Mouse (Mus musculus) kidney, adult 11 months (tissue): ENCODE results near the gene Foxf1.
A peak's percentile ranks its signal among the peaks of the same experiment; 100 is the strongest.

ENCODE experiments used
- DNase-seq: peaks from one replicate; pipeline ENCODE4 v3.0.0; 2022

Gene Foxf1

GRCm38 (mm10) chr8:121082218-121083092 lies 1.7 kb upstream of the Foxf1 start:
- no peak for DNase-seq

- peak; percentile 56 for DNase-seq
These were observed 872 bp upstream of the Foxf1 start for GRCm38 (mm10) chr8:121083093-121083935.

GRCm38 (mm10) chr8:121083936-121084209 lies 313 bp upstream of the Foxf1 start:
- no peak for DNase-seq

DNA sequence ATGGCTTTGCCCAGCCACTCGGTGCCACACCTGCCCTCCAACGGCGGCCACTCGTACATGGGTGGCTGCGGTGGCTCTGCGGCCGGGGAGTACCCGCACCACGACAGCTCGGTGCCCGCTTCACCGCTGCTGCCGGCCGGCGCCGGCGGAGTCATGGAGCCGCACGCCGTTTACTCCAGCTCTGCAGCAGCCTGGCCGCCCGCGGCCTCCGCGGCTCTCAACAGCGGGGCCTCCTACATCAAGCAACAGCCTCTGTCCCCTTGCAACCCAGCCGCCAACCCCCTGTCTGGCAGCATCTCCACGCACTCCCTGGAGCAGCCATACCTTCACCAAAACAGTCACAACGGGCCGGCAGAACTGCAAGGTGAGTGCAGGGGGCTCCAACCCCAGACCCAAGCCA lies 825 bp downstream of the Foxf1 start:
- DNase-seq, result no peak

GRCm38 (mm10) chr8:121085561-121085960 lies 1.4 kb downstream of the Foxf1 start:
- no peak for DNase-seq

- no peak for DNase-seq
These were observed 2.1 kb downstream of the Foxf1 start for GRCm38 (mm10) chr8:121086004-121086900.

- no peak for DNase-seq
These were observed 4.1 kb downstream of the Foxf1 start for GRCm38 (mm10) chr8:121088281-121088680.

DNA sequence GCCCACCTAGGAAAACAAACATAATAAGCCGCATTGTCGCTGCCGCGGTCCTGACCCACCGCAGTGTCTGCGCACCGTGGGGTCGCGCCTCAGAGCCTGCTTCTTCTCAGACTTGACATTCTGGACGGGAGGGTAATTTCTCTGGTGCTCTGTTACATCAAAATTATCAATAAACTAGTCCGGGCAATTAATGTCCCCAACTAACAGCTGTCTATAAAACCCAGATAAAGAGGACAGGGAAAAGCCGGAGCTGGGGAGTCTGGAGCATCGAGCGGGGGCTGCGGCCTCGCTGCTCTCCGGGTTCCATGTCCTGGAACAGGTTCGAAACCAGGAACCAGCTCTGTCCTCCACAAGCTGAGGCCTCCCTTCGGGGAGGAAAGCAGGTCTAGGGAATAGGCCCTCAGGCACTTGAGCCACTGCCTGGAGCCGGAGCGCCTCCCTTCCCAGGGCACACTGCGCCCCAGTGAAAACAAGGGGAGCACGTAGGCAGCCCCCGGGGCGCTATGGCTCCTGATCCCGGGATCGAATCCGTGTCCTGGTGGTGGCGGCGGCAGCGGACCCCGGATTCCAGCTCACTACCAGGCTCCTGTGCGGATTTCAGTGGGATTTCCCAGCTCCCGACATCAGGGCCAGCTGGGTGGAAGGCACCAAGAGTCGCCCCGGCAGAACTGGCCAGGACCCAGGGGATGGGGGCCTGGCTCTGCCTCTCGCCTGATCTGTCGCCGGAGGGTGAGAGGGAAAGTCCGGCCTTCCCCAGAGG lies 4.9 kb downstream of the Foxf1 start:
- DNase-seq, result no peak

DNA sequence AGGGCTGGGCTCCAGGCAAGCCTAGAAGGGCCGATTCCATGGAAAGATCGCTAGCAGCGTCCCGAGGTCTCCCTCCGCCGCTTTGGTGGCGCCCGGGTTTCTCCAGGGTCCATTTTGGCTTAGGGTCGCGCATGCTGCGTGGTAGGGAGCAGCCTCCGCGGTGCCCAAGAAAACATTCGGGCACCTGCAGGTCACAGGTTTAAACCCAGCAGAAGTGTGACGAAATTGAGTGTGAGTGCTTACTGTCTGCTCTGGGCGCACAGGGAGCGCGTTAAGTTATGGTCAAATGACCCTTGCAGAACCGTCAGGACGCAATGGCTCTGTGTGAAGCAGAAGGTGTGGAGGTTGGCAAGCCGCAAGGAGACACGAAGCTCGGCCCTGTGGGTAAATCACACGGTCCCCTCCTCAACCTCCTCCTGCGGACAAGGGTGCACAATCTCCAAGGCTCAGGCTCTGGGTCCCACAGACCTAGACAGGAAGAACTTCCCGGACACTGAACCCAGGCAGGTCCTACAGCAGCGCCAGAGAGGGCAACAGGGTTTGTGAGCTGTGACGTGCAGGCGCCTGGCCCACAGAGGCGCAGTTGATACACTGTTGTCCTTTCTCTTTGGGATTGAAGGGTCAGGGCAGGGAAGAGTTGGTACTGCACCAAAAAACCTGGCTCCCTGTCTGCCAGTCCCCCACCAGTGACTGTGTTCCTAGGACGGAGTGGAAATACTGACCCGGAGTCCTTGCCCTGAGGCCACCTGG lies 5.6 kb downstream of the Foxf1 start:
- DNase-seq, result no peak

DNA sequence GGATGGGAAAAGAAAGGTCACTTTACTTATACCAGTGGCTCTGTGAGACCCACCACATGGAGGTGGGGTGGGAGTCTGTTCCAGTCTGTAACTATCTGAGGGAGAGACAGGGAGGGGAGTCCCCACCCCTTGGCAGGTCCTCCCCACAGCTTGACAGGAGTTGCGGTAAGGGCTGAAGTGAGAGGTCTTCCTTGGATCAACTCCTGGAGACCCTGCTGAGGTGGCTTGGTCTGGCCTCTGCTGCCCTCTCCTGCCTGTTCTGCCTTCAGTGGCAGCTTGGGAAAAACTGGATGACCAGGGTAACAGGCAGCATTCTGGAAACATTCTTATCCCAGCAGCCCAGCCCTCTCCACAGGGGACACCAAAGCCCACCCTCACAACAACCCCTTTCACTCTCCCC lies 6.5 kb downstream of the Foxf1 start:
- DNase-seq, result no peak

GRCm38 (mm10) chr8:121092141-121092540 lies 8.0 kb downstream of the Foxf1 start:
- DNase-seq, result no peak

- DNase-seq, result peak; percentile 51
These were observed 8.4 kb downstream of the Foxf1 start for GRCm38 (mm10) chr8:121092627-121093026.

DNA sequence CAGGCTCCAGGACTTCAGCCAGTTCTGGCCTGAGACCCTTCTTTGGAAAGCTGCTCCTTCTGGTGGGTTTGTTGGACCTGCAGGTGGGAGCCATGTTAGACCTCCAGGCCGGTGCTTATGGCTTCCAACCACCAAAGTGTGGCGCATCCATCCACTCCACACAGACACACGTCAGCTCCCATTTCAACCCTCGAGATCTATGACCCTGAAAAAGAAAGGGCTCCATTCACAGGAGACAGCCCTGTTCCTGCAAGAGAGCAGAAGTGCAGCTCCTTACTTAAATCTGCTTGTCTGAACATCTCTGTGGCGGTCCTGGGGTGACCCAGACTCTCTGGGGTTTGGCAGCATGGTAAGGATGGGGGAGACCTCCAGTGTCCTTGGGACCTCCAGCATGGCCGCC lies 9.3 kb downstream of the Foxf1 start:
- no peak for DNase-seq

GRCm38 (mm10) chr8:121104049-121104818 lies 20.0 kb downstream of the Foxf1 start:
- peak; percentile 58 for DNase-seq

- DNase-seq, result peak; percentile 97
These were observed 23.8 kb downstream of the Foxf1 start, which contains the start of gene Mthfsd for GRCm38 (mm10) chr8:121107668-121108656. Mthfsd (minus strand) TSS chr8:121108392.

GRCm38 (mm10) chr8:121108657-121109056 lies 24.5 kb downstream of the Foxf1 start:
- no peak for DNase-seq

DNA sequence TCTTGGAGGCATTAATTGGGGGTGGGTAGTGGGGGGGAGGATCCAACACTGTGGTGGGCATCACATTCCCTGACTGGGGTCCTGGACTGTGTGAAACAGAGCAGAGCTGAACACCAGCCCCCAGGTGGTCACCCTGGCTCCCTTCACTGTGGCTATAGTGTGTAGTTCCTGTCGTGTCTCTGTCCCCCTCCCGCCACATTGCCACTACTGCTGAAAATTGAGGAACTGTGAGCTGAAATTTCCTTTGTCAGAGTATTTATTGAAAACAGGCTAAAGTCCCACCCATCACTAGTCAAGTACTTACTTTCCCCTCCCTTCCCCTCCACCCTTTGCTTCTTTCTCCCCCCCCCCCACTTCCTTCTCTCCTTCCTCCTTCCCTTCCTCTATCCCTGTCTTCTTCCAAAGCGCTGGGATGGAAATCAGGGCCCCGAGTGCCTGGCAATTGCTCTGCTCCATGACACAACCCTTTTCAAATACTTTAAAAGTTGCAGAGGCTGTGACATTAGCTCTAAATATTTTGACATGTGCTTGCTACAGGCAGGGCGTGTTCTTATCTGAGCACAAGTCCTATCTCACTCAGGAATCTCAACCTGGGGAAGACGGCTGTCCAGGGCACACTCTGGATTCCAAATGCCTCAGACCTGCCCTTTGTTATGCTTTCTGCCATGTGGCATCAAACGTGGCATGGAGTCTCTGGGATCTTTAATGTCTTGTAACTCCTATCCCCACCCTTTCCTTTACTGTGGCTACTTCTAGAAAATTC lies 27.1 kb downstream of the Foxf1 start:
- no peak for DNase-seq

DNA sequence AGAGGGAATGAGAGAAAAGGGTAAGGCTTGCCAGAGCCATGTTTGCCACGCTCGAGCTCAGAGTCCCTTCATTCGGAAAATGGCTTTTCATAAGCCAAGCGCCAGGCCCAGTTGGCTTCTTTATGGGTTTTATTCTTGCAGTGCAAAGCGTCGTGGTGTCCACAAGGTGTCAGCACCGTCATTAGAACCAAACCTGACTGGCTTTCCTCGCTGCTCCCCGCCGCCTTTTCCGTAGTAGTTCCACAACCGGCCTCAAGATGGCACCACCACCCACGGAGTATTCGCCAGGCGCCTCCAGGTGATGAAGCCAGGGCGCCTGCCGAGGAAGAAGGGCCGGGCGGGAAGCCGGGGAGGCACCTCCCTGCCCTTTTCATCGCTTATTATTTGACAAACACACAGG lies 29.1 kb downstream of the Foxf1 start:
- peak; percentile 92 for DNase-seq

- no peak for DNase-seq
These were observed 30.9 kb downstream of the Foxf1 start for GRCm38 (mm10) chr8:121115136-121115535.
